Mouse (Mus musculus) liver, embryonic 14 days (tissue): ENCODE data around the gene Plppr5. TPM values are rescaled to one million over a fixed set of nuclear protein-coding genes. Genes with fewer than 3 reads are reported as not detected.

Source experiments
- polyA plus RNA-seq: library from polyadenylated mRNA; depleted of rRNA; stranded (reverse); fragments of >200 nt; gene quantifications from 2 replicates; pipeline ENCODE4 v1.2.3, GENCODE M21; 2012; rRNA removed

Plppr5 gene
- polyA plus RNA-seq = 0.01 and 0.02 TPM in 2 replicates

GRCm38 (mm10) chr3:117574529-117575252 lies at the start of gene Plppr5:
Plppr5 (plus strand) TSS chr3:117574836.

Other genes starting within 250 kb of the Plppr5 start
- 0.01 and 0.02 TPM in 2 replicates for gene Plppr4, start 214.0 kb upstream of the Plppr5 start, polyA plus RNA-seq